24 mouse cellular contexts compared by ENCODE assay signal in genomic region chr9:62615799-62616198, GRCm38 (mm10).
DNase-seq lines count a peak whose midpoint lies in the region; ATAC-seq lines count a peak whose summit lies in the region.
"Had no signal": no experiment of that assay in that cellular context is flagged by ENCODE, and none has a peak within 500 bp of the region (broad histone marks: within the 10 kb centered on the region; RNA-seq: fewer than 3 reads in every experiment).

No protein-coding gene starts in this region.

- H3K27ac ChIP-seq in hindbrain, embryonic 10.5 days = peak overlapping the region; percentile 46; the same call in 1 of the 2 replicates
- no peak overlapping the region for H3K27ac ChIP-seq in hindbrain, embryonic 14.5 days
- H3K27ac ChIP-seq: embryonic facial prominence, embryonic 13.5 days; forebrain, embryonic 15.5 days; heart, embryonic 10.5 days; hindbrain, embryonic 13.5 days; intestine, embryonic 15.5 days; left cerebral cortex, adult 2 months; liver, embryonic 12.5 days; stomach, postnatal 0 days had no signal

- no peak for ATAC-seq in hindbrain, embryonic 14.5 days (ENCODE audit: low FRiP score)
- ATAC-seq: forebrain, embryonic 15.5 days; liver, embryonic 12.5 days had no signal

- peaks cover 44% of the 10 kb centered on the region for H3K4me1 ChIP-seq in hindbrain, embryonic 10.5 days (replicated peaks)
- H3K4me1 ChIP-seq in hindbrain, embryonic 14.5 days (replicated peaks; ENCODE audit: control insufficient read depth, insufficient read depth, low read length) = no peaks in the 10 kb centered on the region
- H3K4me1 ChIP-seq: forebrain, embryonic 15.5 days; liver, embryonic 12.5 days had no signal

- no peaks in the 10 kb centered on the region for H3K36me3 ChIP-seq in hindbrain, embryonic 10.5 days
- no peaks in the 10 kb centered on the region for H3K36me3 ChIP-seq in hindbrain, embryonic 14.5 days (replicated peaks; ENCODE audit: control insufficient read depth, insufficient read depth)
- H3K36me3 ChIP-seq: embryonic facial prominence, embryonic 13.5 days; forebrain, embryonic 15.5 days; G1E; heart, embryonic 10.5 days; hindbrain, embryonic 13.5 days; intestine, embryonic 15.5 days; liver, embryonic 12.5 days had no signal

- peak; percentile 33 for DNase-seq in adrenal gland, adult 8-10 months
- DNase-seq in adrenal gland, postnatal 10 days = no peak
- DNase-seq in hindbrain, embryonic 10.5 days (ENCODE audit: low spot score) = no peak
- no peak for DNase-seq in hindbrain, embryonic 14.5 days (ENCODE audit: low spot score)
- peak; percentile 31 for DNase-seq in testis, postnatal 10 days (ENCODE audit: low spot score)
- DNase-seq in testis, postnatal 14 days (ENCODE audit: low spot score) = no peak
- no peak for DNase-seq in cerebellum, adult 11-12 months
- DNase-seq: cerebellum, adult 18-20 months; cerebellum, postnatal 25 days; kidney, postnatal 36 days; layer of hippocampus, adult 9-11 months; lung, adult 2 months; lung, postnatal 36 days; thymus, postnatal 25 days had no signal

- no peak overlapping the region for H3K4me3 ChIP-seq in hindbrain, embryonic 10.5 days
- no peak overlapping the region for H3K4me3 ChIP-seq in hindbrain, embryonic 14.5 days (replicated peaks; ENCODE audit: low read length)
- H3K4me3 ChIP-seq: embryonic facial prominence, embryonic 13.5 days; forebrain, embryonic 15.5 days; heart, embryonic 10.5 days; hindbrain, embryonic 13.5 days; intestine, embryonic 15.5 days; left cerebral cortex, adult 2 months; liver, embryonic 12.5 days; myocyte had no signal

- WGBS in hindbrain, embryonic 10.5 days = 46% methylated on average over 1 of the region's 1 CpGs
- 56% methylated on average over 1 of the region's 1 CpGs for WGBS in hindbrain, embryonic 14.5 days

- H3K4me2 ChIP-seq in hindbrain, embryonic 14.5 days (replicated peaks) = no peak overlapping the region
- H3K4me2 ChIP-seq: embryonic facial prominence, embryonic 13.5 days; forebrain, embryonic 15.5 days; hindbrain, embryonic 13.5 days; intestine, embryonic 15.5 days; liver, embryonic 12.5 days had no signal

- H3K9ac ChIP-seq in hindbrain, embryonic 14.5 days = no peak overlapping the region
- H3K9ac ChIP-seq: embryonic facial prominence, embryonic 13.5 days; forebrain, embryonic 15.5 days; hindbrain, embryonic 13.5 days; intestine, embryonic 15.5 days; liver, embryonic 12.5 days had no signal

- peaks cover 7% of the 10 kb centered on the region; the same call in 1 of the 2 replicates for H3K9me3 ChIP-seq in hindbrain, embryonic 10.5 days
- H3K9me3 ChIP-seq in hindbrain, embryonic 14.5 days (ENCODE audit: control insufficient read depth, low read length) = no peaks in the 10 kb centered on the region
- H3K9me3 ChIP-seq: forebrain, embryonic 15.5 days; G1E; hindbrain, embryonic 13.5 days; intestine, embryonic 15.5 days; liver, embryonic 12.5 days had no signal

- no peaks in the 10 kb centered on the region for H3K27me3 ChIP-seq in hindbrain, embryonic 10.5 days (ENCODE audit: insufficient read depth, poor library complexity, severe bottlenecking)
- no peaks in the 10 kb centered on the region for H3K27me3 ChIP-seq in hindbrain, embryonic 14.5 days (ENCODE audit: control insufficient read depth, insufficient read depth, low read length)
- H3K27me3 ChIP-seq: embryonic facial prominence, embryonic 13.5 days; forebrain, embryonic 15.5 days; hindbrain, embryonic 13.5 days; intestine, embryonic 15.5 days; liver, embryonic 12.5 days had no signal

Comparison
In these comparisons a context has a peak if more than half of its experiments do, and no peak if none do; other contexts are left out.
1. DNase-seq: peak in adrenal gland, adult 8-10 months (single experiment) and testis, postnatal 10 days (single experiment); none in adrenal gland, postnatal 10 days (single experiment), hindbrain, embryonic 10.5 days (single experiment), hindbrain, embryonic 14.5 days (single experiment), testis, postnatal 14 days (single experiment) and cerebellum, adult 11-12 months (single experiment).